Mouse (Mus musculus): ENCODE data around the gene Smg8.

DNA sequence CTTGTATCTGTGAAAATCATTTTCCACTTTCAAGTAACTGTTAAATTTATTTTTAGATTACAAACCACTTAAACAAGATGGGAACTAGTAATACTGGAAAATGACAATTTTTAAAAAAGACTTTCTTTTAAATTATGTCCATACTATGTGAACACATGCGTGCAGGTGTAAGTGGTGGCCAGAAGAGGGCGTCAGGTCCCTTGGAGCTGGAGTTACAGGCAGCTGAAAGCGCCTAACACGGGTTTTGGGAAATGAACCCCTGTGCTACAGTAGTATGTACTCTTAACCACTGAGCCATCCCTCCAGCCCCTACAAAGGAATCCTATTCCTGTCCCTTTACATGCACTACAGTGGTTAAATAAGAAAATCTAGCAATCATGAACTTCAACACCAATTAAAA is 50.4 kb downstream of the Smg8 start:
- TF ChIP-seq CTCF (IDR thresholded peaks at IDR 0.05; ENCODE audit: low read depth, low read length) (0 out of 2 replicates have a peak, but pooled peaks have one; percentile 11), TAL1 (conservative IDR thresholded peaks at IDR 0.05; ENCODE audit: low read depth, low read length) (no peak)

Data from G1E (cell line).